ENCODE assay signal across 9 mouse cellular contexts in the genomic region with DNA sequence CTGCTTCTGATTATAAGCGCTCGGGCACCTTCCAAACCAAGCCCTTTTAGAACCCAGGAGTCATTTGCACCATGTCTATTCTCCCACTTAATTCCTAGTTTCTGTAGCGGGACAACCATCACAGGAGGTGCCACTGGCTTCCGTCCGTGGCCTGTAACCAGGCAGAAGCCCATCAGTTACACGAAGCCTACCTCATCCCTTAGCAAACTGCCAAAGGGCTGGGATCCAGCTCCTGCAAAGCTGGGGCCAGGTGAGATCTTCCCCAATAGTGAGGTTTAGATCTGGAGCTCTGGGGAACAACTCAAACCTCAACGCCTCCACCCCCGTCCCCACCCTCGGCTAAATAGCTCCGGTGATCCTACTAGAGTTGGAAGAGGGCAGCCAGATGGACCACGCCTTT. TPM values are rescaled to one million over a fixed set of nuclear protein-coding genes. Genes with fewer than 3 reads are reported as not detected.
DNase-seq lines count a peak whose midpoint lies in the region; ATAC-seq and TF ChIP-seq lines count a peak whose summit lies in the region.
"Had no signal": no experiment of that assay in that cellular context is flagged by ENCODE, and none has a peak within 500 bp of the region (broad histone marks: within the 10 kb centered on the region; RNA-seq: fewer than 3 reads in every experiment).

No protein-coding gene starts in this region.

- H3K4me1 ChIP-seq in heart, embryonic 15.5 days (replicated peaks), result peaks cover 21% of the 10 kb centered on the region
- peaks cover 8% of the 10 kb centered on the region for H3K4me1 ChIP-seq in bone marrow macrophage, adult 2 months (ENCODE audit: control insufficient read depth, insufficient read depth, low read length)
- peaks cover 17% of the 10 kb centered on the region for H3K4me1 ChIP-seq in hindbrain, embryonic 14.5 days (replicated peaks; ENCODE audit: control insufficient read depth, insufficient read depth, low read length)
- H3K4me1 ChIP-seq in midbrain, embryonic 16.5 days (ENCODE audit: control insufficient read depth, insufficient read depth, low read length), result peaks cover 18% of the 10 kb centered on the region

- H3K9ac ChIP-seq in heart, embryonic 15.5 days, result peak overlapping the region; percentile 50
- peak overlapping the region; percentile 67 for H3K9ac ChIP-seq in hindbrain, embryonic 14.5 days
- H3K9ac ChIP-seq in midbrain, embryonic 16.5 days (ENCODE audit: low read depth, low read length), result peak overlapping the region; percentile 64

- intact Hi-C loops in heart, postnatal 10 days (cut with DNase I), result no loop called here

- H3K4me3 ChIP-seq in heart, embryonic 15.5 days, result peak overlapping the region; percentile 66
- H3K4me3 ChIP-seq in bone marrow macrophage, adult 2 months (ENCODE audit: insufficient read depth, low read length), result peak overlapping the region; percentile 60
- H3K4me3 ChIP-seq in hindbrain, embryonic 14.5 days (replicated peaks; ENCODE audit: low read length), result peak overlapping the region; percentile 67
- H3K4me3 ChIP-seq in midbrain, embryonic 16.5 days (ENCODE audit: low read depth, low read length), result peak overlapping the region; percentile 74

- peaks cover 70% of the 10 kb centered on the region for H3K36me3 ChIP-seq in heart, embryonic 15.5 days
- H3K36me3 ChIP-seq in hindbrain, embryonic 14.5 days (replicated peaks; ENCODE audit: control insufficient read depth, insufficient read depth), result peaks cover 80% of the 10 kb centered on the region
- H3K36me3 ChIP-seq in midbrain, embryonic 16.5 days (ENCODE audit: control insufficient read depth, insufficient read depth, low read length), result peaks cover 39% of the 10 kb centered on the region

- WGBS in heart, embryonic 15.5 days, result 49% methylated on average over 11 of the region's 11 CpGs
- WGBS in hindbrain, embryonic 14.5 days, result 60% methylated on average over 11 of the region's 11 CpGs
- WGBS in midbrain, embryonic 16.5 days, result 53% methylated on average over 11 of the region's 11 CpGs

- no peaks in the 10 kb centered on the region for H3K9me3 ChIP-seq in heart, embryonic 15.5 days (replicated peaks)
- no peaks in the 10 kb centered on the region for H3K9me3 ChIP-seq in hindbrain, embryonic 14.5 days (ENCODE audit: control insufficient read depth, low read length)
- no peaks in the 10 kb centered on the region for H3K9me3 ChIP-seq in midbrain, embryonic 16.5 days (replicated peaks; ENCODE audit: control insufficient read depth, low read length, poor library complexity, severe bottlenecking)

- H3K27me3 ChIP-seq in heart, embryonic 15.5 days, result no peaks in the 10 kb centered on the region
- H3K27me3 ChIP-seq in hindbrain, embryonic 14.5 days (ENCODE audit: control insufficient read depth, insufficient read depth, low read length), result no peaks in the 10 kb centered on the region
- no peaks in the 10 kb centered on the region for H3K27me3 ChIP-seq in midbrain, embryonic 16.5 days (ENCODE audit: control insufficient read depth, insufficient read depth, low read depth, low read length)
- H3K27me3 ChIP-seq: Patski had no signal

- peak overlapping the region; percentile 71 for H3K4me2 ChIP-seq in heart, embryonic 15.5 days
- peak overlapping the region; percentile 71 for H3K4me2 ChIP-seq in hindbrain, embryonic 14.5 days (replicated peaks)
- peak overlapping the region; percentile 64 for H3K4me2 ChIP-seq in midbrain, embryonic 16.5 days (ENCODE audit: low read length)

- H3K27ac ChIP-seq in heart, embryonic 15.5 days, result peak overlapping the region; percentile 69
- H3K27ac ChIP-seq in bone marrow macrophage, adult 2 months (ENCODE audit: insufficient read depth, low read depth, low read length), result peak overlapping the region; percentile 64
- H3K27ac ChIP-seq in hindbrain, embryonic 14.5 days, result peak overlapping the region; percentile 81
- peak overlapping the region; percentile 78 for H3K27ac ChIP-seq in midbrain, embryonic 16.5 days (ENCODE audit: low read length)

- no peak for ATAC-seq in heart, embryonic 15.5 days (replicated peaks; ENCODE audit: insufficient number of reproducible peaks, insufficient read depth, low FRiP score, low read depth)
- ATAC-seq in hindbrain, embryonic 14.5 days (ENCODE audit: low FRiP score), result no peak
- ATAC-seq in midbrain, embryonic 16.5 days, result no peak

- no peak for TF ChIP-seq CTCF in bone marrow macrophage, adult 2 months (IDR thresholded peaks at IDR 0.05; ENCODE audit: low read depth, low read length)

- no peak for DNase-seq in heart, postnatal 10 days
- no peak for DNase-seq in hindbrain, embryonic 14.5 days (ENCODE audit: low spot score)
- DNase-seq in embryo, embryonic 10.5 days (ENCODE audit: low spot score), result no peak
- DNase-seq in adrenal gland, postnatal 14 days, result no peak
- DNase-seq in gastrocnemius, adult 8-10 months (ENCODE audit: low spot score in 2 of 2), result no peak

- TF ChIP-seq POLR2A in bone marrow macrophage, adult 2 months (IDR thresholded peaks at IDR 0.05; ENCODE audit: borderline replicate concordance, low read depth, low read length), result no peak

RNA-seq across cellular contexts. Expression of a gene that starts 0.6 kb away (rescaled TPM):
- polyA plus RNA-seq in heart, embryonic 15.5 days (2015; fragmentation: Nextera tagmentation; extraction: Ambion mirVana), result 35.4 and 42.5 TPM in 2 replicates
- total RNA-seq in heart, postnatal 10 days (2021), result 10 to 100 TPM; 46.8 to 49.2 TPM
- 58.0 and 58.5 TPM in 2 replicates for polyA plus RNA-seq in bone marrow macrophage, adult 2 months (2012; ENCODE audit: insufficient read depth, insufficient read length, missing spikeins)
- polyA plus RNA-seq in hindbrain, embryonic 14.5 days (2014; fragmentation: Nextera tagmentation; extraction: Ambion mirVana), result 63.7 and 64.9 TPM in 2 replicates
- polyA plus RNA-seq in midbrain, embryonic 16.5 days (2015; fragmentation: Nextera tagmentation; extraction: Ambion mirVana), result 76.1 and 85.7 TPM in 2 replicates
- 50.9 and 55.4 TPM in 2 replicates for total RNA-seq in adrenal gland, postnatal 14 days (2021)
- total RNA-seq in gastrocnemius, adult 8-10 months (2022), result 10 to 100 TPM; 25.2 to 35.0 (median 32.7) TPM

RNA-seq across cellular contexts. Expression of a gene that starts 11.8 kb away (rescaled TPM):
- polyA plus RNA-seq in heart, embryonic 15.5 days (2015; fragmentation: Nextera tagmentation; extraction: Ambion mirVana), result 17.0 and 21.3 TPM in 2 replicates
- total RNA-seq in heart, postnatal 10 days (2021), result 10 to 100 TPM; 35.3 to 37.2 TPM
- 67.2 and 71.7 TPM in 2 replicates for polyA plus RNA-seq in bone marrow macrophage, adult 2 months (2012; ENCODE audit: insufficient read depth, insufficient read length, missing spikeins)
- 24.6 and 33.0 TPM in 2 replicates for polyA plus RNA-seq in hindbrain, embryonic 14.5 days (2014; fragmentation: Nextera tagmentation; extraction: Ambion mirVana)
- 30.7 and 31.2 TPM in 2 replicates for polyA plus RNA-seq in midbrain, embryonic 16.5 days (2015; fragmentation: Nextera tagmentation; extraction: Ambion mirVana)
- 38.9 and 45.6 TPM in 2 replicates for total RNA-seq in adrenal gland, postnatal 14 days (2021)
- total RNA-seq in gastrocnemius, adult 8-10 months (2022), result 10 to 100 TPM; 29.1 to 34.3 (median 32.1) TPM

RNA-seq across cellular contexts. Expression of a gene that starts 12.2 kb away (rescaled TPM):
- polyA plus RNA-seq in heart, embryonic 15.5 days (2015; fragmentation: Nextera tagmentation; extraction: Ambion mirVana), result 11.6 and 15.4 TPM in 2 replicates
- total RNA-seq in heart, postnatal 10 days (2021), result 1 to 10 TPM; 1.7 to 2.5 TPM
- polyA plus RNA-seq in bone marrow macrophage, adult 2 months (2012; ENCODE audit: insufficient read depth, insufficient read length, missing spikeins), result 3.9 and 6.9 TPM in 2 replicates
- polyA plus RNA-seq in hindbrain, embryonic 14.5 days (2014; fragmentation: Nextera tagmentation; extraction: Ambion mirVana), result 2.2 and 2.8 TPM in 2 replicates
- 2.8 and 4.8 TPM in 2 replicates for polyA plus RNA-seq in midbrain, embryonic 16.5 days (2015; fragmentation: Nextera tagmentation; extraction: Ambion mirVana)
- 4.3 and 4.9 TPM in 2 replicates for total RNA-seq in adrenal gland, postnatal 14 days (2021)
- total RNA-seq in gastrocnemius, adult 8-10 months (2022), result over 10,000 TPM; 27,006 to 32,685 (median 27,393) TPM

RNA-seq across cellular contexts. Expression of a gene that starts 36.4 kb away (rescaled TPM):
- 17.8 and 23.7 TPM in 2 replicates for polyA plus RNA-seq in heart, embryonic 15.5 days (2015; fragmentation: Nextera tagmentation; extraction: Ambion mirVana)
- total RNA-seq in heart, postnatal 10 days (2021), result 1 to 10 TPM; 6.8 to 8.8 TPM
- 6.5 and 6.8 TPM in 2 replicates for polyA plus RNA-seq in bone marrow macrophage, adult 2 months (2012; ENCODE audit: insufficient read depth, insufficient read length, missing spikeins)
- polyA plus RNA-seq in hindbrain, embryonic 14.5 days (2014; fragmentation: Nextera tagmentation; extraction: Ambion mirVana), result 25.0 TPM in 2 replicates
- 48.7 and 54.9 TPM in 2 replicates for polyA plus RNA-seq in midbrain, embryonic 16.5 days (2015; fragmentation: Nextera tagmentation; extraction: Ambion mirVana)
- total RNA-seq in adrenal gland, postnatal 14 days (2021), result 10.0 and 13.8 TPM in 2 replicates
- 1 to 10 TPM; 4.2 to 5.5 (median 4.8) TPM for total RNA-seq in gastrocnemius, adult 8-10 months (2022)

RNA-seq across cellular contexts. Expression of a gene that starts 36.4 kb away (rescaled TPM):
- 22.8 and 33.9 TPM in 2 replicates for polyA plus RNA-seq in heart, embryonic 15.5 days (2015; fragmentation: Nextera tagmentation; extraction: Ambion mirVana)
- total RNA-seq in heart, postnatal 10 days (2021), result 10 to 100 TPM; 11.5 to 15.5 TPM
- polyA plus RNA-seq in bone marrow macrophage, adult 2 months (2012; ENCODE audit: insufficient read depth, insufficient read length, missing spikeins), result 2.9 and 5.8 TPM in 2 replicates
- polyA plus RNA-seq in hindbrain, embryonic 14.5 days (2014; fragmentation: Nextera tagmentation; extraction: Ambion mirVana), result 8.3 and 9.2 TPM in 2 replicates
- 14.3 and 15.5 TPM in 2 replicates for polyA plus RNA-seq in midbrain, embryonic 16.5 days (2015; fragmentation: Nextera tagmentation; extraction: Ambion mirVana)
- 11.2 and 35.8 TPM in 2 replicates for total RNA-seq in adrenal gland, postnatal 14 days (2021)
- 1 to 10 TPM; 1.0 to 2.8 (median 1.4) TPM for total RNA-seq in gastrocnemius, adult 8-10 months (2022)
